13 mouse cellular contexts compared by ENCODE assay signal in the genomic region with DNA sequence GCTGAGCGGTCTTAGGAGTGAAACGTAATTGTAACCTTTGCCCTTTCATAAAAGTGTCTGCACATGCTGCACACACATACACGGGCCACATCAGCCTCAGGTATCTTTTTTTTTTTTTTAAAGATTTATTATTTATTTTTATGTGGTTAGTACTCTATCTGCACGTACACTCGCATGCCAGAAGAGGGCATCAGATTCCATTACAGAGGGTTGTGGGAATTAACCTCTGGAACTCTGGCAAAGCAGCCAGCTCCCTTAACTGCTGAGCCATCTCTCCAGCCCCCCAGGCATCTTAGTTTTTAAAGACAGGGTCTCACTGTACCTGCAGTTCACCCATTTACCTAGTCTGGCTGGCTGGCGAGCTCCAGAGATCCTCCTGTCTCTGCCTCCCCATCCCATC. TPM values are rescaled to one million over a fixed set of nuclear protein-coding genes. Genes with fewer than 3 reads are reported as not detected.
DNase-seq lines count a peak whose midpoint lies in the region; ATAC-seq and TF ChIP-seq lines count a peak whose summit lies in the region.
"Had no signal": no experiment of that assay in that cellular context is flagged by ENCODE, and none has a peak within 500 bp of the region (broad histone marks: within the 10 kb centered on the region; RNA-seq: fewer than 3 reads in every experiment).

No protein-coding gene starts in this region.

- 0 out of 2 replicates have a peak, but pooled peaks cover 1% of the 10 kb centered on the region for H3K79me2 ChIP-seq in heart, adult 2 months (replicated peaks; ENCODE audit: control insufficient read depth, insufficient read depth, low read length)

- H3K27me3 ChIP-seq in heart, adult 2 months (ENCODE audit: control insufficient read depth, insufficient read depth, low read length) = no peaks in the 10 kb centered on the region
- H3K27me3 ChIP-seq in liver, postnatal 0 days (ENCODE audit: insufficient read depth, low read length) = no peaks in the 10 kb centered on the region
- no peaks in the 10 kb centered on the region for H3K27me3 ChIP-seq in embryonic facial prominence, embryonic 13.5 days
- H3K27me3 ChIP-seq in small intestine, adult 2 months (ENCODE audit: control insufficient read depth, insufficient read depth, low read length) = no peaks in the 10 kb centered on the region

- peak; percentile 43 for TF ChIP-seq CTCF in heart, adult 2 months (IDR thresholded peaks at IDR 0.05)
- 0 out of 2 replicates have a peak, but pooled peaks have one; percentile 15 for TF ChIP-seq CTCF in liver, postnatal 0 days (IDR thresholded peaks at IDR 0.05; ENCODE audit: low read depth)
- TF ChIP-seq CTCF in small intestine, adult 2 months (IDR thresholded peaks at IDR 0.05; ENCODE audit: extremely low read depth, insufficient read length, insufficient replicate concordance, low read depth, low read length) = no peak

- H3K4me2 ChIP-seq in liver, postnatal 0 days (ENCODE audit: low read depth, low read length) = no peak overlapping the region
- peak overlapping the region; percentile 67; the same call in 1 of the 2 replicates for H3K4me2 ChIP-seq in embryonic facial prominence, embryonic 13.5 days

- H3K9ac ChIP-seq in heart, adult 2 months (ENCODE audit: low read depth, low read length) = no peak overlapping the region
- H3K9ac ChIP-seq in liver, postnatal 0 days (replicated peaks) = no peak overlapping the region
- H3K9ac ChIP-seq in embryonic facial prominence, embryonic 13.5 days = no peak overlapping the region

- no peak overlapping the region for H3K4me3 ChIP-seq in heart, adult 2 months
- no peak overlapping the region for H3K4me3 ChIP-seq in liver, postnatal 0 days (ENCODE audit: low read depth, low read length)
- H3K4me3 ChIP-seq in embryonic facial prominence, embryonic 13.5 days = no peak overlapping the region
- H3K4me3 ChIP-seq in small intestine, adult 2 months (ENCODE audit: low read depth, low read length) = no peak overlapping the region
- H3K4me3 ChIP-seq: forebrain, embryonic 10.5 days had no signal

- 91% methylated on average over 6 of the region's 6 CpGs for WGBS in heart, adult 2 months
- 80% methylated on average over 6 of the region's 6 CpGs for WGBS in liver, postnatal 0 days (ENCODE audit: insufficient replicate concordance)
- 89% methylated on average over 6 of the region's 6 CpGs for WGBS in embryonic facial prominence, embryonic 13.5 days
- 76% methylated on average over 6 of the region's 6 CpGs for WGBS in small intestine, adult 2 months

- TF ChIP-seq EP300 in heart, adult 2 months (IDR thresholded peaks at IDR 0.05; ENCODE audit: insufficient read depth, low read depth, low read length) = no peak
- TF ChIP-seq EP300 in liver, postnatal 0 days (IDR thresholded peaks at IDR 0.05; ENCODE audit: low read depth) = no peak

- no peak for TF ChIP-seq POLR2A in heart, adult 2 months (IDR thresholded peaks at IDR 0.05; ENCODE audit: insufficient read depth, low read depth, low read length)
- TF ChIP-seq POLR2A in small intestine, adult 2 months (IDR thresholded peaks at IDR 0.05; ENCODE audit: low read depth, low read length) = no peak

- H3K36me3 ChIP-seq in heart, adult 2 months (ENCODE audit: control insufficient read depth, insufficient read depth, low read length) = peaks cover 2% of the 10 kb centered on the region; the same call in 1 of the 2 replicates
- peaks cover 25% of the 10 kb centered on the region for H3K36me3 ChIP-seq in liver, postnatal 0 days (replicated peaks; ENCODE audit: insufficient read depth, low read length)
- H3K36me3 ChIP-seq in embryonic facial prominence, embryonic 13.5 days = peaks cover 89% of the 10 kb centered on the region
- peaks cover 61% of the 10 kb centered on the region for H3K36me3 ChIP-seq in small intestine, adult 2 months (ENCODE audit: control insufficient read depth, insufficient read depth, low read length)

- peak overlapping the region; percentile 89 for H3K27ac ChIP-seq in heart, adult 2 months
- 0 out of 2 replicates have a peak overlapping the region, but pooled peaks have one; percentile 19 for H3K27ac ChIP-seq in liver, postnatal 0 days (ENCODE audit: low read depth)
- H3K27ac ChIP-seq in embryonic facial prominence, embryonic 13.5 days = peak overlapping the region; percentile 77
- peak overlapping the region; percentile 53; the same call in 1 of the 2 replicates for H3K27ac ChIP-seq in small intestine, adult 2 months (ENCODE audit: insufficient read depth, low read depth, low read length)
- H3K27ac ChIP-seq: forebrain, embryonic 10.5 days had no signal

- no peak for ATAC-seq in liver, postnatal 0 days
- no peak for ATAC-seq in embryonic facial prominence, embryonic 13.5 days (ENCODE audit: insufficient number of reproducible peaks, insufficient read depth, low FRiP score, low TSS enrichment, low read depth)

- no peak for DNase-seq in heart, adult 2 months
- no peak for DNase-seq in heart, postnatal 25 days (ENCODE audit: low spot score)
- no peak for DNase-seq in liver, postnatal 0 days
- DNase-seq in liver = no peak
- DNase-seq in frontal cortex, adult 2 months (ENCODE audit: extremely low spot score in 1 of 2, low spot score in 1 of 2) = no peak
- DNase-seq in left cerebral cortex, postnatal 36 days (ENCODE audit: low spot score in 2 of 2) = no peak
- DNase-seq: adrenal gland, adult 2 months; B cell, adult 2 months; gastrocnemius, postnatal 10 days had no signal

- no peaks in the 10 kb centered on the region for H3K9me3 ChIP-seq in liver, postnatal 0 days (ENCODE audit: low read length)
- no peaks in the 10 kb centered on the region for H3K9me3 ChIP-seq in embryonic facial prominence, embryonic 13.5 days
- H3K9me3 ChIP-seq: forebrain, embryonic 10.5 days had no signal

- peaks cover 14% of the 10 kb centered on the region for H3K4me1 ChIP-seq in heart, adult 2 months (ENCODE audit: control insufficient read depth, insufficient read depth, low read length)
- H3K4me1 ChIP-seq in liver, postnatal 0 days (ENCODE audit: insufficient read depth) = peaks cover 21% of the 10 kb centered on the region
- peaks cover 17% of the 10 kb centered on the region for H3K4me1 ChIP-seq in embryonic facial prominence, embryonic 13.5 days
- H3K4me1 ChIP-seq in small intestine, adult 2 months (ENCODE audit: control insufficient read depth, insufficient read depth, insufficient read length, low read length) = peaks cover 10% of the 10 kb centered on the region

- intact Hi-C loops in heart, adult 2 months (cut with DNase I) = loop anchor here (2.0 kb wide), 1 partner anchor 39 kb away; no protein-coding TSS in a partner anchor
- intact Hi-C loops in heart, postnatal 25 days (cut with DNase I) = no loop called here
- intact Hi-C loops in left cerebral cortex, postnatal 36 days (cut with DNase I) = no loop called here

RNA-seq across cellular contexts. Expression of gene Tnks1bp1, which starts 11.9 kb away (rescaled TPM):
- total RNA-seq in heart, adult 2 months (2021) = 10 to 100 TPM; 56.9 to 59.1 TPM
- 40.7 and 54.1 TPM in 2 replicates for polyA plus RNA-seq in heart, adult 2 months (2012; rRNA removed)
- total RNA-seq in heart, postnatal 25 days (2021) = 10 to 100 TPM; 63.2 to 65.0 TPM
- polyA plus RNA-seq in liver, postnatal 0 days (2015; fragmentation: Nextera tagmentation; extraction: Ambion mirVana) = 6.0 and 6.5 TPM in 2 replicates
- 35.5 and 42.2 TPM in 2 replicates for polyA plus RNA-seq in embryonic facial prominence, embryonic 13.5 days (2015; fragmentation: Nextera tagmentation; extraction: Ambion mirVana)
- 29.6 and 36.9 TPM in 2 replicates for polyA plus RNA-seq in small intestine, adult 2 months (2012; rRNA removed)
- 46.5 and 48.1 TPM in 2 replicates for polyA plus RNA-seq in frontal cortex, adult 2 months (2012; rRNA removed)
- 100 to 1,000 TPM; 109 to 131 TPM for total RNA-seq in left cerebral cortex, postnatal 36 days (2021)

RNA-seq across cellular contexts. Expression of gene P2rx3, which starts 22.4 kb away (rescaled TPM):
- under 1 TPM; 0.25 to 0.81 TPM for total RNA-seq in heart, adult 2 months (2021)
- polyA plus RNA-seq in heart, adult 2 months (2012; rRNA removed) = 0.39 and 0.79 TPM in 2 replicates
- under 1 TPM; 0.26 to 0.42 TPM for total RNA-seq in heart, postnatal 25 days (2021)
- 0.56 and 0.57 TPM in 2 replicates for polyA plus RNA-seq in liver, postnatal 0 days (2015; fragmentation: Nextera tagmentation; extraction: Ambion mirVana)
- polyA plus RNA-seq in embryonic facial prominence, embryonic 13.5 days (2015; fragmentation: Nextera tagmentation; extraction: Ambion mirVana) = 1.1 and 1.6 TPM in 2 replicates
- 0.16 and 0.17 TPM in 2 replicates for polyA plus RNA-seq in small intestine, adult 2 months (2012; rRNA removed)
- 1.8 and 2.1 TPM in 2 replicates for polyA plus RNA-seq in frontal cortex, adult 2 months (2012; rRNA removed)
- total RNA-seq in left cerebral cortex, postnatal 36 days (2021) = 1 to 10 TPM; 1.6 to 2.3 TPM
- total RNA-seq: common myeloid progenitor, adult 5-6 weeks had no signal

RNA-seq across cellular contexts. Expression of gene Ssrp1, which starts 22.6 kb away (rescaled TPM):
- 10 to 100 TPM; 38.8 to 39.0 TPM for total RNA-seq in heart, adult 2 months (2021)
- polyA plus RNA-seq in heart, adult 2 months (2012; rRNA removed) = 39.6 and 59.5 TPM in 2 replicates
- total RNA-seq in heart, postnatal 25 days (2021) = 10 to 100 TPM; 35.5 to 40.8 TPM
- 69.8 and 80.8 TPM in 2 replicates for polyA plus RNA-seq in liver, postnatal 0 days (2015; fragmentation: Nextera tagmentation; extraction: Ambion mirVana)
- polyA plus RNA-seq in embryonic facial prominence, embryonic 13.5 days (2015; fragmentation: Nextera tagmentation; extraction: Ambion mirVana) = 291 and 303 TPM in 2 replicates
- polyA plus RNA-seq in small intestine, adult 2 months (2012; rRNA removed) = 27.0 and 47.2 TPM in 2 replicates
- 105 and 124 TPM in 2 replicates for polyA plus RNA-seq in frontal cortex, adult 2 months (2012; rRNA removed)
- 100 to 1,000 TPM in 1 of 2 experiments, 10 to 100 TPM in 1; 94.2 to 109 TPM for total RNA-seq in left cerebral cortex, postnatal 36 days (2021)

Comparison
In these comparisons a context has a peak if more than half of its experiments do, and no peak if none do; other contexts are left out.
1. H3K27ac ChIP-seq: peak in every context shown above with its lines; median percentile 89 in heart, adult 2 months; 77 in embryonic facial prominence, embryonic 13.5 days; 53 in small intestine, adult 2 months; 19 in liver, postnatal 0 days.